Mouse (Mus musculus) fibroblast of lung, adult 2 months (primary cell): ENCODE measurements around the gene Ralgps1.

Source experiments
- DNase-seq: peaks from one replicate; pipeline ENCODE4 v3.0.0-alpha.2; 2011; ENCODE audit warnings: low read depth

Gene Ralgps1

GRCm38 (mm10) chr2:33370777-33371647 lies at the start of gene Ralgps1:
Gene Ralgps1, minus strand, starts transcription at chr2:33371486.
- DNase-seq: peak; percentile 80

- DNase-seq: no peak
Measured at GRCm38 (mm10) chr2:33417454-33417853, 46.2 kb upstream of the Ralgps1 start.

- no peak for DNase-seq
Measured at GRCm38 (mm10) chr2:33414019-33414418, 42.7 kb upstream of the Ralgps1 start.

GRCm38 (mm10) chr2:33412111-33412510 lies 40.8 kb upstream of the Ralgps1 start:
- no peak for DNase-seq

- no peak for DNase-seq
Measured at GRCm38 (mm10) chr2:33403511-33404003, 32.3 kb upstream of the Ralgps1 start.

- no peak for DNase-seq
Measured at GRCm38 (mm10) chr2:33402638-33403037, 31.4 kb upstream of the Ralgps1 start.

- DNase-seq: peak; percentile 23
Measured at GRCm38 (mm10) chr2:33402236-33402635, 30.9 kb upstream of the Ralgps1 start.

GRCm38 (mm10) chr2:33401217-33401616 lies 29.9 kb upstream of the Ralgps1 start:
- no peak for DNase-seq

- no peak for DNase-seq
Measured at GRCm38 (mm10) chr2:33400541-33400940, 29.3 kb upstream of the Ralgps1 start.

- no peak for DNase-seq
Measured at GRCm38 (mm10) chr2:33399091-33399490, 27.8 kb upstream of the Ralgps1 start.

GRCm38 (mm10) chr2:33397036-33397435 lies 25.8 kb upstream of the Ralgps1 start:
- no peak for DNase-seq

GRCm38 (mm10) chr2:33395053-33395452 lies 23.8 kb upstream of the Ralgps1 start:
- no peak for DNase-seq

GRCm38 (mm10) chr2:33393951-33394635 lies 22.8 kb upstream of the Ralgps1 start:
- DNase-seq: no peak

GRCm38 (mm10) chr2:33393021-33393420 lies 21.7 kb upstream of the Ralgps1 start:
- DNase-seq: no peak

- no peak for DNase-seq
Measured at GRCm38 (mm10) chr2:33371648-33372408, 542 bp upstream of the Ralgps1 start.

GRCm38 (mm10) chr2:33370276-33370776 lies 960 bp downstream of the Ralgps1 start:
- DNase-seq: no peak

GRCm38 (mm10) chr2:33369453-33369852 lies 1.8 kb downstream of the Ralgps1 start:
- DNase-seq: no peak

- DNase-seq: no peak
Measured at GRCm38 (mm10) chr2:33368486-33368885, 2.8 kb downstream of the Ralgps1 start.

GRCm38 (mm10) chr2:33365703-33366471 lies 5.4 kb downstream of the Ralgps1 start:
- DNase-seq: no peak

- no peak for DNase-seq
Measured at GRCm38 (mm10) chr2:33364656-33365055, 6.6 kb downstream of the Ralgps1 start.

GRCm38 (mm10) chr2:33363890-33364289 lies 7.4 kb downstream of the Ralgps1 start:
- no peak for DNase-seq
